Mouse (Mus musculus): ENCODE measurements around the gene Ntm. TPM values are rescaled to one million over a fixed set of nuclear protein-coding genes. Genes with fewer than 3 reads are reported as not detected.

Gene Ntm
- polyA plus RNA-seq, 1 experiment from 2014 or later, result 264 TPM

- H3K4me3 ChIP-seq (ENCODE audit: low read length), result no peak overlapping the region
- 90% methylated on average over 2 of the region's 2 CpGs for WGBS
Observed at GRCm38 (mm10) chr9:29426261-29426660, 536.7 kb downstream of the Ntm start.

DNA sequence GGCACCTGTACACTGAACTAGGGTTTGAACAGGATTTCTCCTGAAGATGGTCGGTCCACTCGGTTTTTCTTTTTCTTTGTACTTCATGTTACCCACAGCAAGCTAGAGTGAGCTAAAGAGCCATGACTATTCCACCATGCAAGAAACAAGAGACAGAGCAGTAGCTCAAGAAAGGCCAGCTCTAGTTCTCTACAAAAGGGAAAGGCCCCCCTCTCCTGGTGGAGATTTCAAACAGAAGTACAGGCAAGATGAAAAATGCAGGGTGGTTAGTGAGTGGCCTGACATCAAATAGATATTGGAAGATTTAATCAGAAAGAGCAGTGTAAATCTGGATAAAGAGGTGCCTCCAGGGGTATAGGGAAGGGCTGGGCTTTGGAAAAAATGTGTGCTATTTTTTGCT is 547.4 kb downstream of the Ntm start:
- no peak overlapping the region for H3K4me3 ChIP-seq (ENCODE audit: low read length)
- H3K4me2 ChIP-seq (ENCODE audit: low read length), result no peak overlapping the region
- H3K27ac ChIP-seq (ENCODE audit: low read depth, low read length), result no peak overlapping the region
- 68% methylated on average over 2 of the region's 2 CpGs for WGBS
- H3K27me3 ChIP-seq (replicated peaks; ENCODE audit: control insufficient read depth, insufficient read depth, low read length), result no peaks in the 10 kb centered on the region
- H3K9ac ChIP-seq (ENCODE audit: low read depth, low read length), result no peak overlapping the region
- no peaks in the 10 kb centered on the region for H3K36me3 ChIP-seq (ENCODE audit: control insufficient read depth, insufficient read depth, low read length)
- H3K4me1 ChIP-seq (ENCODE audit: control insufficient read depth, insufficient read depth, low read depth, low read length), result peaks cover 8% of the 10 kb centered on the region
- H3K9me3 ChIP-seq (ENCODE audit: control insufficient read depth, low read length), result no peaks in the 10 kb centered on the region
- ATAC-seq, result no peak

More at GRCm38 (mm10) chr9:29426261-29426660, 536.7 kb downstream of the Ntm start:
- no peak overlapping the region for H3K9ac ChIP-seq (ENCODE audit: low read depth, low read length)
- no peaks in the 10 kb centered on the region for H3K36me3 ChIP-seq (ENCODE audit: control insufficient read depth, insufficient read depth, low read length)
- ATAC-seq, result no peak
- H3K27me3 ChIP-seq (replicated peaks; ENCODE audit: control insufficient read depth, insufficient read depth, low read length), result no peaks in the 10 kb centered on the region
- H3K4me2 ChIP-seq (ENCODE audit: low read length), result no peak overlapping the region
- peaks cover 3% of the 10 kb centered on the region; the same call in 1 of the 2 replicates for H3K4me1 ChIP-seq (ENCODE audit: control insufficient read depth, insufficient read depth, low read depth, low read length)
- H3K9me3 ChIP-seq (ENCODE audit: control insufficient read depth, low read length), result no peaks in the 10 kb centered on the region
- no peak overlapping the region for H3K27ac ChIP-seq (ENCODE audit: low read depth, low read length)

- 72% methylated on average over 4 of the region's 4 CpGs for WGBS
- H3K27me3 ChIP-seq (replicated peaks; ENCODE audit: control insufficient read depth, insufficient read depth, low read length), result no peaks in the 10 kb centered on the region
- H3K9me3 ChIP-seq (ENCODE audit: control insufficient read depth, low read length), result no peaks in the 10 kb centered on the region
- H3K9ac ChIP-seq (ENCODE audit: low read depth, low read length), result peak overlapping the region; percentile 18; the same call in 1 of the 2 replicates
- no peak overlapping the region for H3K27ac ChIP-seq (ENCODE audit: low read depth, low read length)
- ATAC-seq, result no peak
- H3K4me3 ChIP-seq (ENCODE audit: low read length), result peak overlapping the region; percentile 63
- no peaks in the 10 kb centered on the region for H3K36me3 ChIP-seq (ENCODE audit: control insufficient read depth, insufficient read depth, low read length)
- peak overlapping the region; percentile 87 for H3K4me2 ChIP-seq (ENCODE audit: low read length)
- H3K4me1 ChIP-seq (ENCODE audit: control insufficient read depth, insufficient read depth, low read depth, low read length), result peaks cover 8% of the 10 kb centered on the region
Observed at GRCm38 (mm10) chr9:29413126-29413525, 549.8 kb downstream of the Ntm start.

DNA sequence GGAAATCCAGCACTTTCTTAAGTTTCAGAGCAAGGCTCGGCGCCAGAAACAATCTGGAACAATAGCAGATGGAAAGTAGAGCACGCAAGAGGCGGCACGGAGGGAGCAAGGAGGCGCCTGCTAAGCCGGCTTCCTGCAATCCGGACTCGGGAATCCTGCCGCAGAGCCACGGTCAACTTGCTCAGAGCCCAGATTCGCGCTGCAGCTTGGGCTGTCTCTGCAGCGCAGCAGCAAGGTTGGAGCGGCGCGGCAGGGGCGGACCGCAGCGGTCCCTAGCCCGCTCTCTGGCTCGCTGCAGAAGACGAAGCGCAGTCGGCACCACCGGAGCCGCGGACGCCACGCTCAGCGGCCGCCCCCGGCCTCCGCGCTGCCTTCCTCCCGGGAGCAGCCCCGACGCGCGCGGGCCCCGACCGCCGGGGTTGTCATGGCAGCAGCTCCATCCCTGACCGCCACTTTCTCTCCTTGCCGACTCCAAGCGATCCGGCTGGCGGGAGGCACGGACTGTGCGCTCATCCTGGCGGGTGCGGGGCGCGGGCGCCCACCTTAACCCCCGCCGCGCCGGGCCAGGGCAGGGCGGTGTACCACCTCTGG is 550.7 kb downstream of the Ntm start:
- H3K27me3 ChIP-seq (replicated peaks; ENCODE audit: control insufficient read depth, insufficient read depth, low read length), result no peaks in the 10 kb centered on the region
- peak overlapping the region; percentile 87 for H3K27ac ChIP-seq (ENCODE audit: low read depth, low read length)
- peak overlapping the region; percentile 63 for H3K4me3 ChIP-seq (ENCODE audit: low read length)
- no peaks in the 10 kb centered on the region for H3K36me3 ChIP-seq (ENCODE audit: control insufficient read depth, insufficient read depth, low read length)
- WGBS, result under 1% methylated on average over 52 of the region's 61 CpGs
- H3K9me3 ChIP-seq (ENCODE audit: control insufficient read depth, low read length), result no peaks in the 10 kb centered on the region
- H3K4me1 ChIP-seq (ENCODE audit: control insufficient read depth, insufficient read depth, low read depth, low read length), result peaks cover 8% of the 10 kb centered on the region
- peak overlapping the region; percentile 78 for H3K9ac ChIP-seq (ENCODE audit: low read depth, low read length)
- H3K4me2 ChIP-seq (ENCODE audit: low read length), result peak overlapping the region; percentile 87
- peak; percentile 87 for ATAC-seq

- peak; percentile 57 for ATAC-seq
- peak overlapping the region; percentile 63 for H3K4me3 ChIP-seq (ENCODE audit: low read length)
- under 1% methylated on average over 40 of the region's 40 CpGs for WGBS
- H3K27ac ChIP-seq (ENCODE audit: low read depth, low read length), result peak overlapping the region; percentile 87
- peak overlapping the region; percentile 78 for H3K9ac ChIP-seq (ENCODE audit: low read depth, low read length)
- H3K36me3 ChIP-seq (ENCODE audit: control insufficient read depth, insufficient read depth, low read length), result no peaks in the 10 kb centered on the region
- peaks cover 8% of the 10 kb centered on the region for H3K4me1 ChIP-seq (ENCODE audit: control insufficient read depth, insufficient read depth, low read depth, low read length)
- H3K27me3 ChIP-seq (replicated peaks; ENCODE audit: control insufficient read depth, insufficient read depth, low read length), result no peaks in the 10 kb centered on the region
- peak overlapping the region; percentile 87 for H3K4me2 ChIP-seq (ENCODE audit: low read length)
- H3K9me3 ChIP-seq (ENCODE audit: control insufficient read depth, low read length), result no peaks in the 10 kb centered on the region
Observed at GRCm38 (mm10) chr9:29411408-29412180, 551.3 kb downstream of the Ntm start.

DNA sequence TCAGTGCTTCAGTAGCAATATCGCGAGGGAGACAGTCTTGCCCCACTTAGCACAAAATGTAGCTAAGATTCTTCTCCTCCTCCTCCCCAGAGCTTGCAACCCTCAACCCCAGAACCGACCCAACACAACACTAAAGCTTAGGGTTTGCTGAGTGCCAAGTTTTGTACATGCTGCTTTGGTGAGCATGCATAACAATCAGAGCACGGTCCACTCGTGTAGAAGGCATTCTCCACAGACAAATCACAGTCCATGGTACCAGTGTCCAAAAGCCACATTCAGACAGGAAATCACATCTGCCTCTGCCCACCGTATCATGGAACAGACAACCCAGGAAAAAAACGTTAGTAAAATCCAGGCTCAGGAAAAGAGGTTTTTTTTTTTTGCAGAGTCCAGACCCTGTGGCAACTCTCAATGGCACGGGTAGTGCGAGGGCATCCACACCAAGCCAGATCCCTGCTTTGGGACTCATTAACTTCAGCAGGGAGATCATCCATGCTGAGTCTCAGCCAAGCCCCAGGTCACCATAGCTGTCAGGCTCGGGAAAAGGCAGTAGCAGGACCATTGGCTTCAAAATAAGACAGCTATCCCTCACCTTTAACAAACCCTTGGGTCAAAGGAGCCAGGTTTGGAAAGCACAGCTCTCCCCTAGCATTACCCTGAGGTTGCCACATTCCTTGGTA is 552.1 kb downstream of the Ntm start:
- H3K27ac ChIP-seq (ENCODE audit: low read depth, low read length), result peak overlapping the region; percentile 87
- peak overlapping the region; percentile 87 for H3K4me2 ChIP-seq (ENCODE audit: low read length)
- no peaks in the 10 kb centered on the region for H3K36me3 ChIP-seq (ENCODE audit: control insufficient read depth, insufficient read depth, low read length)
- ATAC-seq, result no peak
- H3K27me3 ChIP-seq (replicated peaks; ENCODE audit: control insufficient read depth, insufficient read depth, low read length), result no peaks in the 10 kb centered on the region
- no peaks in the 10 kb centered on the region for H3K9me3 ChIP-seq (ENCODE audit: control insufficient read depth, low read length)
- H3K4me1 ChIP-seq (ENCODE audit: control insufficient read depth, insufficient read depth, low read depth, low read length), result peaks cover 8% of the 10 kb centered on the region
- H3K9ac ChIP-seq (ENCODE audit: low read depth, low read length), result peak overlapping the region; percentile 78
- 31% methylated on average over 10 of the region's 10 CpGs for WGBS
- H3K4me3 ChIP-seq (ENCODE audit: low read length), result peak overlapping the region; percentile 63

DNA sequence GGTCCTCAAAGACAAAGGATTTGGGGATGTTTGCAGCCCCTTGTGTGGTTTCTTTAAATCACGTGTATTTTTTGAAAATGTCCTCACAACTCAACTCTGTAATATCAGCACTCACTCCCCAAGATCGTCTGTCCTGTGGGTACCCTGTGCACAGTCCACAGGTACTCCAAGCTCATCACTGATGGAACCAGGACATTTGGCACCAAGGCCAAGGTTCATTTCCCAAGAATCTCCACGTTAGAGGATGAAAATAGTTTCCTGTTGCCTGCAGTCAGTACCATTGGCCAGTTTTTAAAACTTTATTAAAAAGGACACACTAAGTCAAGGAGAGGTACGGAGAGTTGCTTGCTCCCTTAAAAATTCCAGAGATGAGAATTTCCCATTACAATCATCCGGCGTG is 552.7 kb downstream of the Ntm start:
- no peak overlapping the region for H3K27ac ChIP-seq (ENCODE audit: low read depth, low read length)
- peaks cover 8% of the 10 kb centered on the region for H3K4me1 ChIP-seq (ENCODE audit: control insufficient read depth, insufficient read depth, low read depth, low read length)
- H3K27me3 ChIP-seq (replicated peaks; ENCODE audit: control insufficient read depth, insufficient read depth, low read length), result no peaks in the 10 kb centered on the region
- peak overlapping the region; percentile 87 for H3K4me2 ChIP-seq (ENCODE audit: low read length)
- peak overlapping the region; percentile 63 for H3K4me3 ChIP-seq (ENCODE audit: low read length)
- no peaks in the 10 kb centered on the region for H3K36me3 ChIP-seq (ENCODE audit: control insufficient read depth, insufficient read depth, low read length)
- no peak for ATAC-seq
- 67% methylated on average over 6 of the region's 6 CpGs for WGBS
- H3K9ac ChIP-seq (ENCODE audit: low read depth, low read length), result peak overlapping the region; percentile 78; the same call in 1 of the 2 replicates
- no peaks in the 10 kb centered on the region for H3K9me3 ChIP-seq (ENCODE audit: control insufficient read depth, low read length)

- H3K4me2 ChIP-seq (ENCODE audit: low read length), result peak overlapping the region; percentile 87
- H3K36me3 ChIP-seq (ENCODE audit: control insufficient read depth, insufficient read depth, low read length), result no peaks in the 10 kb centered on the region
- no peaks in the 10 kb centered on the region for H3K9me3 ChIP-seq (ENCODE audit: control insufficient read depth, low read length)
- peaks cover 8% of the 10 kb centered on the region for H3K4me1 ChIP-seq (ENCODE audit: control insufficient read depth, insufficient read depth, low read depth, low read length)
- H3K27ac ChIP-seq (ENCODE audit: low read depth, low read length), result no peak overlapping the region
- H3K4me3 ChIP-seq (ENCODE audit: low read length), result peak overlapping the region; percentile 63
- no peak for ATAC-seq
- peak overlapping the region; percentile 32; the same call in 1 of the 2 replicates for H3K9ac ChIP-seq (ENCODE audit: low read depth, low read length)
- WGBS, result 56% methylated on average over 8 of the region's 8 CpGs
- H3K27me3 ChIP-seq (replicated peaks; ENCODE audit: control insufficient read depth, insufficient read depth, low read length), result no peaks in the 10 kb centered on the region
Observed at GRCm38 (mm10) chr9:29409216-29409907, 553.6 kb downstream of the Ntm start.
